In the genomic region with DNA sequence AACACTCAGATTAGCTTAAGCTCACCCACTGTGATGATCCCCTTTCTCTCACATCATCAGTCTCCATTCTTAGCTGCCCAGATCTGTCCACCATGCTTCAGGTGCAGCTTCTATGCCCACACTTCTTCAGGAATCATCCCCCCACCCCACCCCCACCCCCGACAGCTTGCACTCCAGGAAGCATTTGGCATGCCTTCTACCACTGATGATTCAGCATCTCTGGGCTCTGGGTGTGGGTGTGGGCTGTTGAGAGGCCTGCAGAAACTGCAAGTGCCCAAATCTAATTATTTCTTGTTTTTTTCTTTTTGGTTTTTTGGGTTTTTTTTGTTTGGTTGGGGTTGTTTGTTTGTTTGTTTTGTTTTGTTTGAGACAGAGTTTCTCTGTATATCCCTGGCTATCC, we compare ENCODE assay signal across 21 mouse cellular contexts. TPM values are rescaled to one million over a fixed set of nuclear protein-coding genes. Genes with fewer than 3 reads are reported as not detected.
DNase-seq lines count a peak whose midpoint lies in the region; ATAC-seq lines count a peak whose summit lies in the region.
"Had no signal": no experiment of that assay in that cellular context is flagged by ENCODE, and none has a peak within 500 bp of the region (broad histone marks: within the 10 kb centered on the region; RNA-seq: fewer than 3 reads in every experiment).

No protein-coding gene starts in this region.

- no peak overlapping the region for H3K9ac ChIP-seq in midbrain, embryonic 11.5 days (ENCODE audit: low read length)
- H3K9ac ChIP-seq: embryonic facial prominence, embryonic 12.5 days; forebrain, embryonic 15.5 days; heart, embryonic 12.5 days; hindbrain, embryonic 14.5 days; intestine, embryonic 15.5 days had no signal

- no peaks in the 10 kb centered on the region for H3K9me3 ChIP-seq in megakaryocyte, embryonic 14.5 days
- H3K9me3 ChIP-seq in midbrain, embryonic 11.5 days (ENCODE audit: control insufficient read depth, low read length): no peaks in the 10 kb centered on the region
- H3K9me3 ChIP-seq: embryonic facial prominence, embryonic 12.5 days; forebrain, embryonic 15.5 days; G1E; heart, embryonic 12.5 days; hindbrain, embryonic 10.5 days; intestine, embryonic 15.5 days had no signal

- 44% methylated on average over 1 of the region's 1 CpGs for WGBS in midbrain, embryonic 11.5 days

- H3K36me3 ChIP-seq in megakaryocyte, embryonic 14.5 days (replicated peaks; ENCODE audit: low read length): no peaks in the 10 kb centered on the region
- H3K36me3 ChIP-seq in midbrain, embryonic 11.5 days (ENCODE audit: control insufficient read depth, insufficient read depth, low read length): no peaks in the 10 kb centered on the region
- H3K36me3 ChIP-seq: embryonic facial prominence, embryonic 12.5 days; forebrain, embryonic 15.5 days; G1E; heart, embryonic 12.5 days; hindbrain, embryonic 10.5 days; intestine, embryonic 15.5 days had no signal

- DNase-seq in frontal cortex, postnatal 25 days (ENCODE audit: low spot score in 2 of 2): no peak
- peak; percentile 56 for DNase-seq in 3T3-L1 (ENCODE audit: low read depth, low spot score)
- DNase-seq in NIH3T3 (ENCODE audit: low read depth): peak; percentile 44
- DNase-seq in cerebellum, adult 8-10 months: no peak
- DNase-seq in midbrain, embryonic 11.5 days (ENCODE audit: low spot score, missing footprints): no peak
- DNase-seq: adrenal gland, postnatal 14 days; B cell, adult 2 months; cerebellum, adult 18-20 months; cerebellum, postnatal 14 days; gastrocnemius, postnatal 14 days had no signal

- H3K4me2 ChIP-seq in midbrain, embryonic 11.5 days: no peak overlapping the region
- H3K4me2 ChIP-seq: embryonic facial prominence, embryonic 12.5 days; forebrain, embryonic 15.5 days; heart, embryonic 12.5 days; hindbrain, embryonic 14.5 days; intestine, embryonic 15.5 days had no signal

- H3K4me1 ChIP-seq in megakaryocyte, embryonic 14.5 days: peaks cover 37% of the 10 kb centered on the region
- no peaks in the 10 kb centered on the region for H3K4me1 ChIP-seq in midbrain, embryonic 11.5 days (ENCODE audit: control insufficient read depth, insufficient read depth, low read length)
- H3K4me1 ChIP-seq: embryonic facial prominence, embryonic 12.5 days; forebrain, embryonic 15.5 days; intestine, embryonic 15.5 days had no signal

- peak overlapping the region; percentile 75 for H3K4me3 ChIP-seq in megakaryocyte, embryonic 14.5 days (replicated peaks)
- H3K4me3 ChIP-seq in midbrain, embryonic 11.5 days (ENCODE audit: low read depth, low read length): no peak overlapping the region
- H3K4me3 ChIP-seq: embryonic facial prominence, embryonic 12.5 days; forebrain, embryonic 15.5 days; heart, embryonic 12.5 days; hindbrain, embryonic 10.5 days; intestine, embryonic 15.5 days had no signal

- peak; percentile 87 for ATAC-seq in frontal cortex, adult (ENCODE audit: low TSS enrichment)
- no peak for ATAC-seq in megakaryocyte, adult 5-6 weeks (ENCODE audit: poor library complexity, severe bottlenecking)
- no peak for ATAC-seq in midbrain, embryonic 11.5 days (ENCODE audit: low FRiP score)
- ATAC-seq: CD4-positive, CD25-positive, alpha-beta regulatory T cell, adult 4 months; forebrain, embryonic 15.5 days; intestine, embryonic 15.5 days had no signal

- H3K27me3 ChIP-seq in megakaryocyte, embryonic 14.5 days (replicated peaks): no peaks in the 10 kb centered on the region
- no peaks in the 10 kb centered on the region for H3K27me3 ChIP-seq in midbrain, embryonic 11.5 days (ENCODE audit: control insufficient read depth, insufficient read depth, low read length)
- H3K27me3 ChIP-seq: embryonic facial prominence, embryonic 12.5 days; forebrain, embryonic 15.5 days; heart, embryonic 12.5 days; intestine, embryonic 15.5 days had no signal

- no peak overlapping the region for H3K27ac ChIP-seq in midbrain, embryonic 11.5 days (ENCODE audit: low read depth, low read length)
- H3K27ac ChIP-seq: embryonic facial prominence, embryonic 12.5 days; forebrain, embryonic 15.5 days; hindbrain, embryonic 10.5 days; hindbrain, embryonic 14.5 days; intestine, embryonic 15.5 days had no signal

RNA-seq across cellular contexts. Expression of a gene that starts 9.0 kb away (rescaled TPM):
- not detected in 2 replicates for polyA plus RNA-seq in megakaryocyte, embryonic 14.5 days (2012; ENCODE audit: insufficient read depth, low replicate concordance)
- 0.07 TPM in 1 of 2 replicates, not detected in the other for total RNA-seq in megakaryocyte, adult 5-6 weeks (2015)
- total RNA-seq in megakaryocyte, adult 5-6 weeks (2017): 0.11 and 0.94 TPM in 2 replicates
- polyA plus RNA-seq in midbrain, embryonic 11.5 days (2014; fragmentation: Nextera tagmentation; extraction: Ambion mirVana): 11.6 and 12.7 TPM in 2 replicates
- polyA plus RNA-seq: G1E had no signal

RNA-seq across cellular contexts. Expression of a gene that starts 45.1 kb away (rescaled TPM):
- 5.1 and 71.9 TPM in 2 replicates for polyA plus RNA-seq in megakaryocyte, embryonic 14.5 days (2012; ENCODE audit: insufficient read depth, low replicate concordance)
- total RNA-seq in megakaryocyte, adult 5-6 weeks (2015): 107 and 112 TPM in 2 replicates
- total RNA-seq in megakaryocyte, adult 5-6 weeks (2017): 88.1 and 101 TPM in 2 replicates
- 64.7 and 65.8 TPM in 2 replicates for polyA plus RNA-seq in midbrain, embryonic 11.5 days (2014; fragmentation: Nextera tagmentation; extraction: Ambion mirVana)

Comparison
In these comparisons a context has a peak if more than half of its experiments do, and no peak if none do; other contexts are left out.
1. DNase-seq: peak in 3T3-L1 (single experiment) and NIH3T3 (single experiment); none in frontal cortex, postnatal 25 days (0 of 2), cerebellum, adult 8-10 months (single experiment) and midbrain, embryonic 11.5 days (single experiment).
2. RNA of a gene that starts 9.0 kb away (polyA plus RNA-seq): 11.6 to 12.7 TPM in midbrain, embryonic 11.5 days; not detected in megakaryocyte, embryonic 14.5 days; every median in the first group is over 10 times any median in the second.